Mouse (Mus musculus) MEL (cell line): ENCODE data around the gene Dnajc5g. TPM values are rescaled to one million over a fixed set of nuclear protein-coding genes. Genes with fewer than 3 reads are reported as not detected.

ENCODE experiments used
- DNase-seq: peaks from one replicate; pipeline ENCODE4 v3.0.0; 2011; ENCODE audit warnings: low read depth, low spot score
- H3K27ac ChIP-seq: 2 replicates; pipeline ENCODE4 v1.5.1; 2012; ENCODE audit warnings: low read depth, mild to moderate bottlenecking, control low read depth, low read length, moderate library complexity; ENCODE audit not compliant: control insufficient read depth
- H3K27me3 ChIP-seq, 2 experiments: fragments of 150-350 bp in 1 of 2; sonication (generic) in 1 of 2; 2 replicates each; pipeline ENCODE4 v1.6.1; 2012; ENCODE audit warnings: low read length in 2 of 2, mild to moderate bottlenecking in 2 of 2, improper control_type of control experiment in 1 of 2, moderate library complexity in 1 of 2; ENCODE audit not compliant: insufficient read depth in 2 of 2, control insufficient read depth in 1 of 2
- H3K36me3 ChIP-seq, 2 experiments: 2 replicates each; pipeline ENCODE4 v1.6.1; 2012 to 2014; ENCODE audit warnings: low read length in 2 of 2, improper control_type of control experiment in 1 of 2, inconsistent platforms in 1 of 2, mild to moderate bottlenecking in 1 of 2; ENCODE audit not compliant: insufficient read depth in 2 of 2, control insufficient read depth in 1 of 2
- H3K4me1 ChIP-seq, 2 experiments: fragments of 150-350 bp in 1 of 2; sonication (generic) in 1 of 2; 2 replicates each; pipeline ENCODE4 v1.6.1; 2012; ENCODE audit warnings: low read length in 2 of 2, improper control_type of control experiment in 1 of 2, mild to moderate bottlenecking in 1 of 2; ENCODE audit not compliant: insufficient read depth in 2 of 2, control insufficient read depth in 1 of 2
- H3K4me3 ChIP-seq, 2 experiments: fragments of 150-350 bp in 1 of 2; sonication (generic) in 1 of 2; 2 replicates each; pipeline ENCODE4 v1.5.1; 2012; ENCODE audit warnings: low read depth in 2 of 2, low read length in 2 of 2, mild to moderate bottlenecking in 2 of 2, moderate library complexity in 2 of 2, control low read depth in 1 of 2, improper control_type of control experiment in 1 of 2; ENCODE audit not compliant: control insufficient read depth in 1 of 2, insufficient read depth in 1 of 2
- H3K79me2 ChIP-seq: 2 replicates; pipeline ENCODE4 v1.6.1; 2012; ENCODE audit warnings: mild to moderate bottlenecking, low read length, moderate library complexity; ENCODE audit not compliant: control insufficient read depth, poor library complexity, insufficient read depth
- H3K9ac ChIP-seq: 2 replicates; pipeline ENCODE4 v1.6.1; 2012; ENCODE audit warnings: low read depth, mild to moderate bottlenecking, control low read depth, low read length, moderate library complexity; ENCODE audit not compliant: control insufficient read depth, poor library complexity, severe bottlenecking
- H3K9me3 ChIP-seq: fragments of 150-350 bp; sonication (generic); replicated peaks from 2 replicates; pipeline ENCODE4 v1.6.1; 2012; ENCODE audit warnings: mild to moderate bottlenecking, low read length, improper control_type of control experiment, moderate library complexity; ENCODE audit not compliant: insufficient read depth
- CHD1 ChIP-seq: IDR thresholded peaks from 2 replicates; pipeline ENCODE4 v1.6.1; 2012; ENCODE audit warnings: low read depth, mild to moderate bottlenecking, inconsistent platforms, low read length, improper control_type of control experiment
- EP300 ChIP-seq, 2 experiments: IDR thresholded peaks; 2 replicates each; pipeline ENCODE4 v1.6.1; 2011; ENCODE audit warnings: improper control_type of control experiment in 2 of 2, low read length in 2 of 2, low read depth in 1 of 2, mild to moderate bottlenecking in 1 of 2
- JUND ChIP-seq: IDR thresholded peaks from 2 replicates; pipeline ENCODE4 v1.6.1; 2011; ENCODE audit warnings: low read depth, mild to moderate bottlenecking, improper control_type of control experiment, low read length
- MXI1 ChIP-seq: IDR thresholded peaks from 2 replicates; pipeline ENCODE4 v1.6.1; 2011; ENCODE audit warnings: mild to moderate bottlenecking, low read depth, low read length, improper control_type of control experiment
- NELFE ChIP-seq: IDR thresholded peaks from 2 replicates; pipeline ENCODE4 v1.6.1; 2011; ENCODE audit warnings: low read depth, low read length, improper control_type of control experiment
- NRF1 ChIP-seq: IDR thresholded peaks from 2 replicates; pipeline ENCODE4 v1.6.1; 2014; ENCODE audit warnings: low read depth, mild to moderate bottlenecking, inconsistent platforms, low read length, improper control_type of control experiment, moderate library complexity; ENCODE audit not compliant: poor library complexity, insufficient read depth, severe bottlenecking
- POLR2A ChIP-seq, 2 experiments: IDR thresholded peaks; 2 replicates each; pipeline ENCODE4 v1.6.1; 2011 to 2012; ENCODE audit warnings: low read length in 2 of 2, mild to moderate bottlenecking in 2 of 2, control low read depth in 1 of 2, improper control_type of control experiment in 1 of 2, low read depth in 1 of 2, moderate library complexity in 1 of 2; ENCODE audit not compliant: control insufficient read depth in 1 of 2, insufficient read depth in 1 of 2, poor library complexity in 1 of 2
- POLR2AphosphoS2 ChIP-seq: IDR thresholded peaks from 2 replicates; pipeline ENCODE4 v1.6.1; 2011; ENCODE audit warnings: low read length, improper control_type of control experiment
- RAD21 ChIP-seq: IDR thresholded peaks from 2 replicates; pipeline ENCODE4 v1.6.1; 2011; ENCODE audit warnings: mild to moderate bottlenecking, low read depth, low read length, improper control_type of control experiment
- TAL1 ChIP-seq: IDR thresholded peaks from 2 replicates; pipeline ENCODE4 v1.6.1; 2012; ENCODE audit warnings: mild to moderate bottlenecking, inconsistent platforms, low read length, moderate library complexity, mixed read lengths
- USF1 ChIP-seq: IDR thresholded peaks from 2 replicates; pipeline ENCODE4 v1.6.1; 2014; ENCODE audit warnings: low read depth, mild to moderate bottlenecking, inconsistent platforms, low read length, improper control_type of control experiment, moderate library complexity
- USF2 ChIP-seq, 2 experiments: IDR thresholded peaks; 2 replicates each; pipeline ENCODE4 v1.6.1; 2011 to 2012; ENCODE audit warnings: improper control_type of control experiment in 2 of 2, low read length in 2 of 2, borderline replicate concordance in 1 of 2, inconsistent platforms in 1 of 2, low read depth in 1 of 2, mild to moderate bottlenecking in 1 of 2; ENCODE audit not compliant: insufficient read depth in 1 of 2
- ZC3H11A ChIP-seq: IDR thresholded peaks from 2 replicates; pipeline ENCODE4 v1.6.1; 2012; ENCODE audit warnings: low read depth, mild to moderate bottlenecking, inconsistent platforms, low read length, improper control_type of control experiment
- ZNF384 ChIP-seq: IDR thresholded peaks from 2 replicates; pipeline ENCODE4 v1.6.1; 2012; ENCODE audit warnings: low read depth, mild to moderate bottlenecking, inconsistent platforms, low read length, improper control_type of control experiment
- polyA plus RNA-seq, 2 experiments: library from polyadenylated mRNA; stranded (reverse) in 1 of 2; unstranded in 1 of 2; fragments of >175 nt in 1 of 2; fragments of >200 nt in 1 of 2; gene quantifications; 2 replicates each; pipeline versions ENCODE4 v1.2.1 to v1.2.4; 2012; ENCODE audit warnings: low replicate concordance in 2 of 2, low read depth in 1 of 2; ENCODE audit not compliant: insufficient read length in 2 of 2, insufficient read depth in 1 of 2, missing spikeins in 1 of 2
- total RNA-seq: library from RNA; depleted of rRNA; stranded (reverse); fragments of 300-350 nt; gene quantifications from 2 replicates; pipeline ENCODE4 v1.2.3, GENCODE M21; 2012

Dnajc5g gene
- total and polyA plus RNA-seq, 3 experiments: not detected

GRCm38 (mm10) chr5:31138241-31138967, 32.3 kb downstream of the Dnajc5g start, which contains the start of gene Ucn:
Ucn (minus strand) TSS chr5:31138829.
- no peak within 1 kb of the TSS for H3K9ac ChIP-seq

GRCm38 (mm10) chr5:31138968-31139425, 32.9 kb downstream of the Dnajc5g start:
- H3K79me2 ChIP-seq: no peaks in the 10 kb centered on the region
- H3K9me3 ChIP-seq: no peaks in the 10 kb centered on the region
- H3K27me3 ChIP-seq: 0 out of 4 replicates have a peak, but pooled peaks cover 0 to 2% of the 10 kb centered on the region in 2 experiments
- H3K4me3 ChIP-seq: no peak overlapping the region
- H3K36me3 ChIP-seq: no peaks in the 10 kb centered on the region
- TF ChIP-seq CHD1 (no peak), USF2 (IDR thresholded peaks at IDR 0.05; ENCODE audit: borderline replicate concordance in 1 of 2, insufficient read depth in 1 of 2, low read depth in 1 of 2, low read length in 2 of 2) (no peak), USF1 (no peak), EP300 (IDR thresholded peaks at IDR 0.05; ENCODE audit: low read depth in 1 of 2, low read length in 2 of 2) (no peak), JUND (no peak), NRF1 (no peak), POLR2AphosphoS2 (no peak), MXI1 (no peak), NELFE (no peak), ZNF384 (no peak), ZC3H11A (no peak), RAD21 (no peak)
- H3K4me1 ChIP-seq: no peaks in the 10 kb centered on the region
- no peak overlapping the region for H3K27ac ChIP-seq
- H3K9ac ChIP-seq: no peak overlapping the region
- peak; percentile 48 for DNase-seq

More at GRCm38 (mm10) chr5:31138241-31138967, 32.3 kb downstream of the Dnajc5g start, which contains the start of gene Ucn:
- Histone ChIP-seq H3K36me3 (no peaks in the 10 kb centered on the region), H3K4me3 (no peak within 1 kb of the TSS), H3K79me2 (no peaks in the 10 kb centered on the region), H3K4me1 (no peaks in the 10 kb centered on the region), H3K27ac (no peak within 1 kb of the TSS), H3K9me3 (no peaks in the 10 kb centered on the region), H3K27me3 (peaks cover 0 to 2% of the 10 kb centered on the region in 2 experiments; a peak in 1 of 4 replicates)
- TF ChIP-seq POLR2A (IDR thresholded peaks at IDR 0.05; ENCODE audit: control insufficient read depth in 1 of 2, insufficient read depth in 1 of 2, low read depth in 1 of 2, low read length in 2 of 2, poor library complexity in 1 of 2) (0 out of 4 replicates have a peak, but pooled peaks of 1 of the 2 experiments have one; percentile 17), TAL1 (no peak)
- no peak for DNase-seq
